Mouse (Mus musculus): ENCODE results near the gene Slc46a1.

The Slc46a1 gene

GRCm38 (mm10) chr11:78465568-78466180, at the start of gene Slc46a1:
Gene Slc46a1 (plus strand): TSS chr11:78465697.
- DNase-seq (ENCODE audit: low spot score in 2 of 2): peak; percentile 90 to 91

GRCm38 (mm10) chr11:78416854-78417253, 48.6 kb upstream of the Slc46a1 start:
- no peak for DNase-seq (ENCODE audit: low spot score in 2 of 2)

- no peak for DNase-seq (ENCODE audit: low spot score in 2 of 2)
Observed at GRCm38 (mm10) chr11:78420263-78420889, 45.1 kb upstream of the Slc46a1 start.

DNA sequence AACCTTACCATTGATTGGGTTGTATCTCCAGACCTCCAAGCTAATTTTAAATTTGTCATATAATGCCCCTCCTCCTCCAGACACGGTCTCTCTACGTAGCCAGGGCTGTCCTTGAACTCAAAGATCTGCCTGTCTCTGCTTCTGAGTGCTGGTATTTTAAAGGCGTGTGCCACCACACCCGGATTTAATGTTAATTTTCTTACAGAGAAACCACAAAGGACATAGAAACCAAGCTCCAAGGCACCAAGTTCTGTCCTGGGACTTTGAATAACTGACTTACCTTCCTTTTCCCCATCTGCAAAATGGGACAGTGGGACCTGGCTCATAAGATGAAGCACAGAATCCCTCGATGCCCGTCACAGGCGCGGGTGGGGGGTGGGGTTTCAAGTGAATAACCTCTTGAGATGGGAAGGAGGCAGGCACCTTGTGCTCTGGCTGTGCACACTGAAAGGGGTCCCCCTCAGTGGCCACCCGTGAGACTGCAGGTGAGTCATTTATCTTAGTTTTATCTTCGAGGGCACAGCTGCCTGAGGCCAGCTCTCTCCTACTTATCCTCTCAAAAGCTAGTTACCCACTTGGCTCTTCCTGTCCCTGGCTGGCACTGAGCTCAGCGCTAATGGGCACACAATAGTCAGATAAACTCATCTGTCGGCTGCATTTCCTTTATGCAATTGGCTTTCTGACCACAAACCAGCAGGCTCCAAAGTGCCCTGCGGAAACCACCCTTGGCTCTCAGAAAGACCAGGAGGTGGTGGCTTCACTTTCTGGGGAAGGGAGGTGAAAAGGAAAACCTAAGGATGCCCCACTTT, 44.1 kb upstream of the Slc46a1 start:
- DNase-seq (ENCODE audit: low spot score in 2 of 2): no peak

- no peak for DNase-seq (ENCODE audit: low spot score in 2 of 2)
Observed at GRCm38 (mm10) chr11:78422055-78422819, 43.3 kb upstream of the Slc46a1 start, which contains the start of gene Slc13a2. Gene Slc13a2 (minus strand): TSS chr11:78422217.

DNA sequence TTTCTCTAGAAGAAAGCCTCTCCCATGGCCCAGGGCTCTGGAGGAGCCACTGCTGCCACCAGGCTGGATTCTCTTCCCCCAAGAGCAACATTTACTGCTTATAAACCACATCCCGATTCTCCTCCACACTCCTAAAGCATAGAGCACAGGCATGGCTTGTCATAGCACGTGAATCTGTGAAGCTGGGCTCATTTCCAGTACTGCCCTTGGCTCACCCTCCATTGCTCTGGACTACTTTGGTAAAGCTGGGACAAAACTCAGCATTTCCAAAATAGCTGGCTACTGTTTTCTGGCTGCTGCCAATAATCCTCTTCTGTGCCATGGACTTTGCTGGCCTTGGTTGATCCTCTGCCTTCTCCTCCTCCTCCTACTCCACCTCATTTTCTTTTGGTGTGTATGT, 41.1 kb upstream of the Slc46a1 start:
- peak; percentile 49 to 51 for DNase-seq (ENCODE audit: low spot score in 2 of 2)

DNA sequence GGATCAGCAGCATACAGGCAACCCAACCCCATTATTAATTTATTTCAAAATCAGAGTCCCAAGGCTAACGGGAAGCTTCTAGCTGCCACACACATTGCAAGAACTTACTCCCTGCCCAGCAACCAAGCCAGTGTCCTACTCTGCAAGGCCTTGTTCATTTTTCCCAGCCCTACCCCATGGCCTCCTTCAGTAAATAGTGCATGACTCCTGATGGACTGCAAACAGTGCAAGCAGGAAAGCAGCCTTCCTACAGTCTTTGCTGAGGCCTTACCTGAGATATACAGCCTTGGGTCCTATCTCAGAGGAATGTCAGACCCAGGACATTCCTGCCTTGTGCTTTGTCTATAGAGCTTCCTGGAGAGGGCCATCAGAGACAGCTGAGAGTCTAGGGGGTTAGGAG, 39.9 kb upstream of the Slc46a1 start:
- DNase-seq (ENCODE audit: low spot score in 2 of 2): no peak

DNA sequence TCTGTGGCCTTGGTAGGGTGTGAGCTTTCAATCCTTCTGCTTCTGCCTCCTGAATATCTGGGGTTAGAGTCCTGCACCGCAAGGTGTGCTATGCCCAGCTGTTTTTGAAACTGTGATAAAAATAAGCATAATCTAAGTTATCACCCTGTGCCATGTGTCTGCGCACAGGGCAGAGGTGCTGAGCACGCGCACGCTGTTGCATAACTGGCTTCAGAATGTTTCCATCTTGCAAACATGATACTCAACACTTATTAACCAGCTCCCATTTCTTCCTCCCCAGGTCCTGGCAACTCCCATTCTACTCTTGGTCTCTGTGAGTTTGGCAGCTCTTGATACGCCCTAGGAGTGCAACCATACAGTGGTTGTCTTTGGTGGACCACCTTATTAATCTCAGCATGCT, 37.8 kb upstream of the Slc46a1 start:
- no peak for DNase-seq (ENCODE audit: low spot score in 2 of 2)

DNA sequence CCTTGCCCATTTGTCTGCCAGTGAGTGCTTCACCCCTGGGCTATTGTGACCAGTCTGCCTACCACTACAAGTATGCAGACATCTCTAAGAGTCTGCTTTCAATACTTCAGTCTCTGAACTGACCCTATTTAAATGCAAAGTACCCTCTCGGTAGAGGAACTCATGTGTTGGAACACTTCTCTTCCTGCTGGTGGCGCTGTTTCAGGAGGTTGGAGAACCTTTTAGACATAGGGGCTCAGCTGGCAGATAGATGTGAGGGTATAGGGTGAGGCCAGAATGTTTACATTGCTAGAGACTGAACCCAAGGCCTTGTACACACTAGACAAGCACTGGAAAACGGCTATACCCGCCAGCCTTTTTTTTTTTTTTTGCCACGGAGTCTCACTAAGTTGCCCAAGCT, 37.2 kb upstream of the Slc46a1 start:
- DNase-seq (ENCODE audit: low spot score in 2 of 2): no peak

DNA sequence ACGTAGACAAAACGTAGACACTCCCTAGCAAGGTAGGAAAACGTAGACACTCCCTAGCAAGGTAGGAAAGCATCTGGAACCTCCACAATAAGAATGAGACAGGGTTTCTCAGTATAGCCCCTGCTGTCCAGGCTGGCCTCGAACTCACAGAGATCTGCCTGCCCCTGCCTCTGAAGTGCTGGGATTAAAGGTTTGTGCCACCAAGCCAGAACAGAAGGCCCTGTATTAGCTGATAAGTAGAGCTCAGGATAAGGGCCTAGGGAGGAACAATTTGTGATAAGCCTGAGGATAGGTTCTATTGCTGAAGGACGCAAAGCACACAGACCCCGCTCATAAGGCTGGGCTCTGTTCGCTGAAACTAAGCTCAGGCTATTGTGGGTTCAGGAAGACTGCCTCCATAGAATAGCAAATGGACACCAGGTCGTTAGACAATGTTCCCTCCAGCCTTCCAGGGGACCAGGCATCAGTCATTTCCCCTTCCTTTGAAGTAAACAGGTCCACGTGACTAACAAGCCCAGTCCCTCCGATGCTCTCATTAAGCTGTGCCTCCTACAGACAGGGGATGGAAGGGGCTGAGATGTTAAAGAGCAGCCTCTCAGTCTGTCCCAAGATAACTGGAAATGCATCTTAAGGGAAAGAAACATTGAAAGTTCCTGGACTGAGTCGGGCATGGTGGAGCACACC, 35.2 kb upstream of the Slc46a1 start:
- DNase-seq (ENCODE audit: low spot score in 2 of 2): no peak

- DNase-seq (ENCODE audit: low spot score in 2 of 2): no peak
Observed at GRCm38 (mm10) chr11:78431176-78431575, 34.3 kb upstream of the Slc46a1 start.

DNA sequence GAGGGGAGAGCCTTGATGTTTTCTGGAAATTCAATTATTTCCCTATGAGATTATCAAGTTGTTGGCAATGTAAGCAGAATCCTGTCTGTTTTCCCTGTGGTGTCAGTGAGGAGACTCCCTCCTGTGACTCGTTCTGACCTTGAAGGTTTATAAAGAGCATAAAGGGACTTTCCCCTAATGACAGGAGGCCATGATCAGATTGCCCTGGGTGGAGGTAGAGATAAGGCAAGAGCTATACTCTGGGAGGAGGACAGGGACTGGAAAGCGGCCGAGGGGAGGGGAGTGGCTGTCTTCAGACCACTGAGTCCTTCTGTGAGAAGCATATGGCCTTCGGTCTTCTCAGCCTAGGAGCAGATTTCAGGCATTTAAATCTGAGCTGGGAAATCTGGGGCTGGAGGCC, 31.4 kb upstream of the Slc46a1 start:
- DNase-seq (ENCODE audit: low spot score in 2 of 2): no peak

DNA sequence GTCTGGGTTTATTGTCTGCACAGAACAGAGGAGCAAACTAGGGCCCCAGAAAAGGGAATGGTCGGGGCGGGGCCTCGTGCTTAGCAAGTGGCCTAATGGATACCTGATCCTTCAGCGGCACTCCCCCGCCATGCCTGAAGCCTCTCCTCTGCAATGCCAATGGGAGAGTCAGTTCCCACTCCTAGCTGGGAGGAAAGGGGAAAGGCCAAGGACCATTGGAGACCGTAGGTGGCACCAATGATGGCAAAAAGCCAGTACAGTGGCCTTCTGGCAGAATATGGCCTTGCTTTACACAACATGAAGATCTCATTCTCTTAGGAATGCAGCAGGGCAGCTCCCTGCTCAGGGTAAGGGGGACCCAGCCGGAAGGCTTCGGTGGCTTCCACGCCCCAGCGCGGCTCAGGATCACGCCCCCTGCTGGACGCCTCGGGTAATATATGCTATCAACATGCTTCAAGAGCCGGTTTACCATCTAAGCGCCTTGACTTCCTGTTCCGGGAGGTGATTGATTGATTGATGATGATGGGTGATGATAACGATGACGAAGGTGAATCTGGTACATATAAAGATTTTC, 29.6 kb upstream of the Slc46a1 start:
- DNase-seq (ENCODE audit: low spot score in 2 of 2): no peak

GRCm38 (mm10) chr11:78437182-78437581, 28.3 kb upstream of the Slc46a1 start:
- DNase-seq (ENCODE audit: low spot score in 2 of 2): no peak

DNA sequence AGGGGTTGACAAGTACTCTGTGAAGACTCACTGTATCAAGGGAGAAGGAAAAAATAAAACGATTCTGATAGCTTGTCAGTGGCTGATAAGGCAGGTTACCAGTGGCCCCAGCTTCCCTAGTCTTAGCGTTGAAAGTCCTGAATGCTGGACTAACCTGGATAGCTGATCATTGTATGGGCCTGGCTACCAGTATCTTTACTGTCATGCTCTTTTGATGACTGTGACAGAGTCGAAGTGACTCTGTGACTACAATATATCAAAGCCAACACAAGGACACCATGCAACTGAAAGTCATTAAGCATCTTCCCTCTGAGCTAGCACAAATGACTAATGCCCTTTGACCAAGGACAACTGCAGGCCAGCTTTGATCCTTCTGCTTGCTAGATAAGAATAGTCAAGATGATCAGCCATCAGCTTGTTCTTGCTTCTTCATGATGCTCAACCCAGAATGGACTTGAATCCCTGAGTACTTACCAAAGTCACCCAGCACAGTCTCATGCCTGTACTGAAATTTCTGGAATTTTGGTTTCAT, 27.0 kb upstream of the Slc46a1 start:
- DNase-seq (ENCODE audit: low spot score in 2 of 2): no peak

GRCm38 (mm10) chr11:78443115-78443514, 22.4 kb upstream of the Slc46a1 start:
- no peak for DNase-seq (ENCODE audit: low spot score in 2 of 2)

GRCm38 (mm10) chr11:78447168-78447567, 18.3 kb upstream of the Slc46a1 start:
- DNase-seq (ENCODE audit: low spot score in 2 of 2): no peak

- no peak for DNase-seq (ENCODE audit: low spot score in 2 of 2)
Observed at GRCm38 (mm10) chr11:78448242-78448641, 17.3 kb upstream of the Slc46a1 start.

DNA sequence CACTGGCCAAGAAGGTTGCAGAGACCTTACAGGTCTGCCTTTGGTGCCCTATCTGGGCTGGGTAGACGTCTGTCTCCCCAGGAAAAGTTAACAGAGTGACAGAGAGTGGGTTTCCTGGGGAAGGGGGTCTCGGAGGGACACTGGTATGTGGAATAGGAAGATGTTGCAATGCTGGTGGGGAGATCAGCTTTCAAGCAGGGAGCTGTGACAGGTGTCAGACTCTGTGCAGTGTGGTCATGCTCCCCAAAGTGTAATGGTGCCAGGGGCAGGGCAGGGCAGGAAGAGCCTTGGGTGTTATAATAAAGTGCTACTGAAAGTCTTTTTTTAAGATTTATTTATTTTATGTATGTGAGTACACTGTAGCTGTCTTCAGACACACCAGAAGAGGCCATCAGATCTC, 15.2 kb upstream of the Slc46a1 start:
- no peak for DNase-seq (ENCODE audit: low spot score in 2 of 2)

DNA sequence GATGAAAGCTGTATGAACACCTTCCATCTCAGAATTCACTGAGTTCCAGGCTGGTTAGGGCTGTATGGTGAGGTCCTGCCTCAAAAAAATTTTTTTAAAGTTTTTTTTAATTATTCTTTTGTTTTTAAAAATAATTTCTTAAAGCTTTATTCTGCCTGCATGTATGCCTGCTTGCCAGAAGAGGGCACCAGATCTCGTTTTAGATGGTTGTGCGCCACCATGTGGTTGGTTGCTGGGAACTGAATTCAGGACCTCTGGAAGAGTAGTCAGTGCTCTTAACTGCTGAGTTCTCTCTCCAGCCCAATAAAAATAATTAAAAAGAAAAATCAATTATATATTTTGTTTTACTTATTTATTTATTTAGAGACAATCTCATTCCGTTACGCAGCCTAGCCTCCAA, 11.8 kb upstream of the Slc46a1 start:
- peak; percentile 56 to 75 for DNase-seq (ENCODE audit: low spot score in 2 of 2)

GRCm38 (mm10) chr11:78454276-78454675, 11.2 kb upstream of the Slc46a1 start:
- DNase-seq (ENCODE audit: low spot score in 2 of 2): no peak

Measured in right cerebral cortex, postnatal 10 days (tissue).